Mouse (Mus musculus) heart, embryonic 11.5 days (tissue): ENCODE measurements around the gene Mcat. TPM values are rescaled to one million over a fixed set of nuclear protein-coding genes. Genes with fewer than 3 reads are reported as not detected.

ENCODE experiments used
- ATAC-seq: fragments of 200-750 bp; cut with Nextera tagmentation; replicated peaks from 2 replicates; pipeline ENCODE4 v1.8.0; 2017; ENCODE audit warnings: moderate library complexity; ENCODE audit not compliant: insufficient number of reproducible peaks, low FRiP score, low TSS enrichment
- H3K27ac ChIP-seq: fragments of 300-500 bp; sonication (generic); 2 replicates; pipeline ENCODE4 v1.5.1; 2014; ENCODE audit warnings: mild to moderate bottlenecking, low read depth, low read length
- H3K27me3 ChIP-seq: fragments of 300-500 bp; sonication (generic); 2 replicates; pipeline ENCODE4 v1.6.1; 2014; ENCODE audit warnings: mild to moderate bottlenecking, low read length, mixed read lengths; ENCODE audit not compliant: control insufficient read depth, insufficient read depth
- H3K36me3 ChIP-seq: fragments of 300-500 bp; sonication (generic); 2 replicates; pipeline ENCODE4 v1.6.1; 2014; ENCODE audit warnings: mild to moderate bottlenecking, low read length, moderate library complexity, mixed read lengths; ENCODE audit not compliant: control insufficient read depth, insufficient read depth
- H3K4me1 ChIP-seq: fragments of 300-500 bp; sonication (generic); 2 replicates; pipeline ENCODE4 v1.6.1; 2014; ENCODE audit warnings: low read length; ENCODE audit not compliant: control insufficient read depth, insufficient read depth
- H3K4me2 ChIP-seq: fragments of 300-500 bp; sonication (generic); 2 replicates; pipeline ENCODE4 v1.6.1; 2014; ENCODE audit warnings: mild to moderate bottlenecking, moderate library complexity
- H3K4me3 ChIP-seq: fragments of 300-500 bp; sonication (generic); 2 replicates; pipeline ENCODE4 v1.5.1; 2014; ENCODE audit warnings: low read depth, low read length
- H3K9ac ChIP-seq: fragments of 300-500 bp; sonication (generic); 2 replicates; pipeline ENCODE4 v1.6.1; 2014; ENCODE audit warnings: mild to moderate bottlenecking, low read depth, low read length, moderate library complexity
- H3K9me3 ChIP-seq: fragments of 300-500 bp; sonication (generic); replicated peaks from 2 replicates; pipeline ENCODE4 v1.6.1; 2016; ENCODE audit warnings: low read length; ENCODE audit not compliant: control insufficient read depth
- WGBS: fragments of 180-500 bp; shearing (Covaris S2); extraction: QIAGEN DNeasy Blood & Tissue Kit; methylation state at CpG from one replicate; pipeline ENCODE4 v1.1.7; 2014; ENCODE audit not compliant: insufficient replicate concordance; 5-methylcytosine and 5-hydroxymethylcytosine counted together
- polyA plus RNA-seq: library from polyadenylated mRNA; unstranded; fragments of >200 nt; fragmentation: Nextera tagmentation; extraction: Ambion mirVana; gene quantifications from 2 replicates; pipeline ENCODE4 v1.2.1, GENCODE M21; 2014

Mcat gene
- polyA plus RNA-seq, 1 experiment from 2014 or later = 28.3 TPM

- Histone ChIP-seq H3K36me3 (no peaks in the 10 kb centered on the region), H3K9me3 (no peaks in the 10 kb centered on the region), H3K27me3 (no peaks in the 10 kb centered on the region), H3K9ac (no peak overlapping the region), H3K4me3 (peak overlapping the region; percentile 58; the same call in 1 of the 2 replicates), H3K4me2 (peak overlapping the region; percentile 83), H3K27ac (no peak overlapping the region), H3K4me1 (peaks cover 8% of the 10 kb centered on the region; the same call in 1 of the 2 replicates)
- WGBS = 28% methylated on average over 15 of the region's 15 CpGs
- ATAC-seq = peak; percentile 58; the same call in 1 of the 2 replicates
Observed at GRCm38 (mm10) chr15:83562626-83563270, 839 bp downstream of the Mcat start.

GRCm38 (mm10) chr15:83560941-83561477 is 2.6 kb downstream of the Mcat start:
- 50% methylated on average over 5 of the region's 5 CpGs for WGBS

GRCm38 (mm10) chr15:83555161-83555974 is 8.2 kb downstream of the Mcat start:
- Histone ChIP-seq H3K9ac (peak overlapping the region; percentile 98), H3K9me3 (no peaks in the 10 kb centered on the region), H3K27me3 (no peaks in the 10 kb centered on the region), H3K27ac (peak overlapping the region; percentile 91), H3K4me3 (peak overlapping the region; percentile 95), H3K4me2 (peak overlapping the region; percentile 93), H3K4me1 (peaks cover 5% of the 10 kb centered on the region; the same call in 1 of the 2 replicates), H3K36me3 (peaks cover 5% of the 10 kb centered on the region; the same call in 1 of the 2 replicates)
- WGBS = under 1% methylated on average over 64 of the region's 74 CpGs
- ATAC-seq = peak; percentile 76

More at GRCm38 (mm10) chr15:83560941-83561477, 2.6 kb downstream of the Mcat start:
- no peak overlapping the region for H3K27ac ChIP-seq
- no peak for ATAC-seq
- no peaks in the 10 kb centered on the region for H3K27me3 ChIP-seq
- no peak overlapping the region for H3K9ac ChIP-seq
- H3K9me3 ChIP-seq = no peaks in the 10 kb centered on the region
- peaks cover 8% of the 10 kb centered on the region; the same call in 1 of the 2 replicates for H3K4me1 ChIP-seq
- H3K4me2 ChIP-seq = no peak overlapping the region
- no peak overlapping the region for H3K4me3 ChIP-seq
- H3K36me3 ChIP-seq = no peaks in the 10 kb centered on the region

GRCm38 (mm10) chr15:83553831-83554230 is 9.8 kb downstream of the Mcat start:
- Histone ChIP-seq H3K9ac (no peak overlapping the region), H3K36me3 (peaks cover 10% of the 10 kb centered on the region; the same call in 1 of the 2 replicates), H3K27ac (no peak overlapping the region), H3K4me3 (no peak overlapping the region), H3K9me3 (no peaks in the 10 kb centered on the region), H3K27me3 (no peaks in the 10 kb centered on the region), H3K4me1 (peaks cover 5% of the 10 kb centered on the region; the same call in 1 of the 2 replicates), H3K4me2 (no peak overlapping the region)
- no peak for ATAC-seq

GRCm38 (mm10) chr15:83550137-83550536 is 13.4 kb downstream of the Mcat start:
- Histone ChIP-seq H3K9ac (no peak overlapping the region), H3K4me1 (peaks cover 5% of the 10 kb centered on the region; the same call in 1 of the 2 replicates), H3K36me3 (peaks cover 33% of the 10 kb centered on the region), H3K4me2 (no peak overlapping the region), H3K9me3 (no peaks in the 10 kb centered on the region), H3K27me3 (no peaks in the 10 kb centered on the region), H3K27ac (no peak overlapping the region), H3K4me3 (no peak overlapping the region)
- ATAC-seq = no peak
- WGBS = 79% methylated on average over 2 of the region's 2 CpGs

- Histone ChIP-seq H3K9me3 (no peaks in the 10 kb centered on the region), H3K4me2 (no peak overlapping the region), H3K27ac (no peak overlapping the region), H3K36me3 (peaks cover 35% of the 10 kb centered on the region), H3K4me1 (no peaks in the 10 kb centered on the region), H3K4me3 (no peak overlapping the region), H3K27me3 (no peaks in the 10 kb centered on the region), H3K9ac (no peak overlapping the region)
- 86% methylated on average over 8 of the region's 8 CpGs for WGBS
- no peak for ATAC-seq
Observed at GRCm38 (mm10) chr15:83547144-83547543, 16.4 kb downstream of the Mcat start.

- no peak overlapping the region for H3K9ac ChIP-seq
- H3K27ac ChIP-seq = no peak overlapping the region
- H3K4me3 ChIP-seq = no peak overlapping the region
- H3K36me3 ChIP-seq = peaks cover 35% of the 10 kb centered on the region
- H3K27me3 ChIP-seq = no peaks in the 10 kb centered on the region
- WGBS = 86% methylated on average over 7 of the region's 7 CpGs
- H3K4me1 ChIP-seq = peaks cover 8% of the 10 kb centered on the region
- no peak for ATAC-seq
- no peak overlapping the region for H3K4me2 ChIP-seq
- H3K9me3 ChIP-seq = no peaks in the 10 kb centered on the region
Observed at GRCm38 (mm10) chr15:83546029-83546428, 17.6 kb downstream of the Mcat start.

- peaks cover 15% of the 10 kb centered on the region for H3K36me3 ChIP-seq
- H3K27me3 ChIP-seq = no peaks in the 10 kb centered on the region
- 80% methylated on average over 9 of the region's 9 CpGs for WGBS
- peaks cover 30% of the 10 kb centered on the region for H3K4me1 ChIP-seq
- no peaks in the 10 kb centered on the region for H3K9me3 ChIP-seq
- no peak overlapping the region for H3K9ac ChIP-seq
- H3K4me2 ChIP-seq = no peak overlapping the region
- H3K27ac ChIP-seq = no peak overlapping the region
- no peak for ATAC-seq
- no peak overlapping the region for H3K4me3 ChIP-seq
Observed at GRCm38 (mm10) chr15:83541647-83542287, 21.8 kb downstream of the Mcat start.
